18 mouse cellular contexts compared by ENCODE assay signal in genomic region chr12:91660640-91661417, GRCm38 (mm10).
DNase-seq lines count a peak whose midpoint lies in the region; ATAC-seq and TF ChIP-seq lines count a peak whose summit lies in the region.
"Had no signal": no experiment of that assay in that cellular context is flagged by ENCODE, and none has a peak within 500 bp of the region (broad histone marks: within the 10 kb centered on the region; RNA-seq: fewer than 3 reads in every experiment).

No protein-coding gene starts in this region.

- no peak overlapping the region for H3K9ac ChIP-seq in liver, postnatal 0 days (replicated peaks)
- H3K9ac ChIP-seq in liver, embryonic 11.5 days (ENCODE audit: low read depth, low read length), result no peak overlapping the region
- H3K9ac ChIP-seq in forebrain, postnatal 0 days, result no peak overlapping the region
- H3K9ac ChIP-seq: heart, embryonic 12.5 days; hindbrain, embryonic 15.5 days had no signal

- TF ChIP-seq EP300 in liver, postnatal 0 days (IDR thresholded peaks at IDR 0.05; ENCODE audit: low read depth), result no peak

- no peak for TF ChIP-seq CTCF in liver, postnatal 0 days (IDR thresholded peaks at IDR 0.05; ENCODE audit: low read depth)
- TF ChIP-seq CTCF in forebrain, postnatal 0 days (IDR thresholded peaks at IDR 0.05; ENCODE audit: low read depth), result no peak

- no peak for DNase-seq in liver, postnatal 0 days
- no peak for DNase-seq in liver, embryonic 11.5 days (ENCODE audit: low spot score)
- peak; percentile 36 for DNase-seq in induced T-regulatory cell, adult 2 months (ENCODE audit: low read depth)
- DNase-seq in right cerebral cortex, postnatal 4 days, result no peak
- no peak for DNase-seq in forebrain, postnatal 0 days
- DNase-seq: adrenal gland, adult 2 months; adrenal gland, postnatal 25 days; cerebellum, adult 18-20 months; cerebellum, adult 9-11 months; cerebellum, postnatal 36 days; gastrocnemius, postnatal 10 days had no signal

- no peaks in the 10 kb centered on the region for H3K36me3 ChIP-seq in liver, postnatal 0 days (replicated peaks; ENCODE audit: insufficient read depth, low read length)
- no peaks in the 10 kb centered on the region for H3K36me3 ChIP-seq in liver, embryonic 11.5 days (ENCODE audit: control insufficient read depth, insufficient read depth, low read length)
- no peaks in the 10 kb centered on the region for H3K36me3 ChIP-seq in forebrain, postnatal 0 days (ENCODE audit: insufficient read depth)
- H3K36me3 ChIP-seq: embryonic facial prominence, embryonic 10.5 days; heart, embryonic 12.5 days; hindbrain, embryonic 15.5 days had no signal

- no peaks in the 10 kb centered on the region for H3K27me3 ChIP-seq in liver, postnatal 0 days (ENCODE audit: insufficient read depth, low read length)
- no peaks in the 10 kb centered on the region for H3K27me3 ChIP-seq in liver, embryonic 11.5 days (replicated peaks; ENCODE audit: control insufficient read depth, insufficient read depth, low read length)
- no peaks in the 10 kb centered on the region for H3K27me3 ChIP-seq in forebrain, postnatal 0 days (ENCODE audit: insufficient read depth, low read length)
- H3K27me3 ChIP-seq: heart, embryonic 12.5 days; hindbrain, embryonic 15.5 days; Patski had no signal

- peaks cover 6% of the 10 kb centered on the region for H3K4me1 ChIP-seq in liver, postnatal 0 days (ENCODE audit: insufficient read depth)
- H3K4me1 ChIP-seq in liver, embryonic 11.5 days (replicated peaks; ENCODE audit: control insufficient read depth, insufficient read depth, low read length), result no peaks in the 10 kb centered on the region
- H3K4me1 ChIP-seq in forebrain, postnatal 0 days (ENCODE audit: insufficient read depth), result no peaks in the 10 kb centered on the region
- H3K4me1 ChIP-seq: heart, embryonic 12.5 days; hindbrain, embryonic 15.5 days had no signal

- 0 out of 2 replicates have a peak overlapping the region, but pooled peaks have one; percentile 40 for H3K27ac ChIP-seq in liver, postnatal 0 days (ENCODE audit: low read depth)
- H3K27ac ChIP-seq in liver, embryonic 11.5 days (ENCODE audit: low read depth, low read length), result no peak overlapping the region
- no peak overlapping the region for H3K27ac ChIP-seq in forebrain, postnatal 0 days (ENCODE audit: low read depth, low read length)
- H3K27ac ChIP-seq: embryonic facial prominence, embryonic 10.5 days; hindbrain, embryonic 15.5 days had no signal

- WGBS in liver, postnatal 0 days (ENCODE audit: insufficient replicate concordance), result 72% methylated on average over 12 of the region's 12 CpGs
- 85% methylated on average over 12 of the region's 12 CpGs for WGBS in liver, embryonic 11.5 days
- 90% methylated on average over 12 of the region's 12 CpGs for WGBS in forebrain, postnatal 0 days

- H3K9me3 ChIP-seq in liver, postnatal 0 days (ENCODE audit: low read length), result no peaks in the 10 kb centered on the region
- H3K9me3 ChIP-seq in liver, embryonic 11.5 days (ENCODE audit: control insufficient read depth, low read length), result no peaks in the 10 kb centered on the region
- H3K9me3 ChIP-seq in forebrain, postnatal 0 days (ENCODE audit: low read length), result no peaks in the 10 kb centered on the region
- H3K9me3 ChIP-seq: embryonic facial prominence, embryonic 10.5 days; heart, embryonic 12.5 days; hindbrain, embryonic 15.5 days had no signal

- no peak overlapping the region for H3K4me3 ChIP-seq in liver, postnatal 0 days (ENCODE audit: low read depth, low read length)
- H3K4me3 ChIP-seq in liver, embryonic 11.5 days (ENCODE audit: low read depth, low read length), result no peak overlapping the region
- H3K4me3 ChIP-seq in forebrain, postnatal 0 days (ENCODE audit: low read depth, low read length), result no peak overlapping the region
- H3K4me3 ChIP-seq: embryonic facial prominence, embryonic 10.5 days; heart, embryonic 12.5 days; hindbrain, embryonic 15.5 days had no signal

- H3K4me2 ChIP-seq in liver, postnatal 0 days (ENCODE audit: low read depth, low read length), result no peak overlapping the region
- no peak overlapping the region for H3K4me2 ChIP-seq in liver, embryonic 11.5 days
- no peak overlapping the region for H3K4me2 ChIP-seq in forebrain, postnatal 0 days (ENCODE audit: low read depth)
- H3K4me2 ChIP-seq: heart, embryonic 12.5 days; hindbrain, embryonic 15.5 days had no signal

- peak; percentile 82 for ATAC-seq in liver, postnatal 0 days
- no peak for ATAC-seq in liver, embryonic 11.5 days (replicated peaks; ENCODE audit: low FRiP score)
- peak; percentile 68 for ATAC-seq in activated CD4-positive, CD25-positive, alpha-beta regulatory T cell, adult 4 months
- ATAC-seq in frontal cortex, adult (ENCODE audit: low TSS enrichment), result no peak
- no peak for ATAC-seq in forebrain, postnatal 0 days
- ATAC-seq: forebrain, embryonic 14.5 days; Patski had no signal

Comparison
In these comparisons a context has a peak if more than half of its experiments do, and no peak if none do; other contexts are left out.
1. ATAC-seq: peak in liver, postnatal 0 days (single experiment) and activated CD4-positive, CD25-positive, alpha-beta regulatory T cell, adult 4 months (single experiment); none in liver, embryonic 11.5 days (single experiment), frontal cortex, adult (single experiment) and forebrain, postnatal 0 days (single experiment).